Mouse (Mus musculus) T-helper 17 cell (primary cell): ENCODE measurements around the gene Ndufb8.

Experiments used
- in situ Hi-C, 2 experiments: fragments of 300-600 bp; cut with MboI, MseI; formaldehyde crosslinking; loops; 1 replicate in 1 of 2; 2 replicates in 1 of 2; pipeline ENCODE4 v1.15.1; 2025; ENCODE audit warnings: high pct_unique_total_duplicates in 2 of 2

The Ndufb8 gene

GRCm38 (mm10) chr19:44554861-44555590, at the start of gene Ndufb8:
Gene Ndufb8 (minus strand): TSS chr19:44555440.
- in situ Hi-C loops = loop anchor here in 1 of 2 experiments (25.0 kb wide), 1 partner anchor 1043 kb away; the partner anchor contains the start of gene Got1

DNA sequence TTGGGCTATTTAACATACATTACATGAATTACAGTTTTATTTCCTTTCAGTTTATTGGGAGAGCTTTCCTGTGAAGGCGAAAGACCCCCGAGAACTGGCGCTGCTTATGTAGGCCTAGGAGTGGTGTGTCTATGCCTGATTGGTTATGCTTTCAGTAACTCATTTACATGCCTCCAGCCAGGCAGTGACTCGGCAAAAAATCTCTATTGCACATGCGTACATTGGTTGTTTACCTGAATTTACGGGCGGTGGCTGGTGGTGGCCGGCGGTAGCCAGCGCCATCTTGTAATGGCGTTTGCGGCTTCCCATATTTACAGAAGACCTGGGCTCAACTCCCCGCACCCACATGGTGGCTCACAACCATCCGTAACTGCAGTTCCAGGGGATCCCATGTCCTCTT, 38.9 kb upstream of the Ndufb8 start:
- in situ Hi-C loops = loop anchor here in 1 of 2 experiments (25.0 kb wide), 1 partner anchor 168 kb away; the partner anchor contains the start of gene Pax2

DNA sequence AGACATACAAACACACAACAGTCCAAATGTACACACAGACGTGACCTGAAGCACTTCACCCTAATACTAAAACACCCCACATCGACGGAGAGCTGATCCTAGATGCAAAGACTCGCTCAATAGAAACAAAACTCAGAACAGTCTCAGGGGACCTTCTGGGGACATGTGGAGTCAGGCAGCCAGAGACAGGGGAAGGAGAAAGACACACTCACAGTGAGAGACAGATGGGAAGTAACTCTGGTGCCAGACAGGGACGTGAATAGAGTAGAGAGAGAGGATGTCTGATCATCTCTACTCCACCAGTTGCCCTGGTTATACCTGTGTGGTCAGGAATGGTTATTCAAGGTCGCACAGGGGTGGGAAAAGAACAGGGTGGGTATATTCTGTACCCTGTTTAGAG, 36.4 kb upstream of the Ndufb8 start:
- in situ Hi-C loops = loop anchor here in 1 of 2 experiments (25.0 kb wide), 1 partner anchor 171 kb away; the partner anchor contains the start of gene Pax2

DNA sequence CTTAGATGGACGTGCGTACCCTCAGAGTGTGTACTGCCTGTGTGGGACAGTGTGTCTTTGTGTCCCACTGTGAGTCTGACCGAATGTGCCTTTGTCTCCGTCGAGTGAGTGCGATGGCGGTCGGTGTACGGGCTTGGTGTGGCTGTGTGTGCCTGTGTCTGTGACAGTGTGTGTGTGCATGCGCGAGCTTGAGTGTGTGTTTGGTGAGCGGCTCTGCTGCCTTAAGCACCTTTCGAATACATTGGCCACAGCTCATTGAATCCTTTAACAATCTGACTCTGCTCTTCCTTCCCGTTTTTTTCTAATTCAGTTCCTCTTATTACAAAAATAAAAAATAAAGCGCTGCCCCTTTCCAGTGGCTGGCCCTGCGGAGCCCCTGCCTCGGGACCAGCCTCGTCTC, 35.8 kb upstream of the Ndufb8 start:
- in situ Hi-C loops = loop anchor here in 1 of 2 experiments (25.0 kb wide), 1 partner anchor 171 kb away; the partner anchor contains the start of gene Pax2

GRCm38 (mm10) chr19:44589591-44590223, 34.5 kb upstream of the Ndufb8 start:
- in situ Hi-C loops = loop anchor here in 1 of 2 experiments (25.0 kb wide), 1 partner anchor 173 kb away; the partner anchor contains the start of gene Pax2

- in situ Hi-C loops = loop anchor here in 1 of 2 experiments (25.0 kb wide), 1 partner anchor 174 kb away; the partner anchor contains the start of gene Pax2
Measured at GRCm38 (mm10) chr19:44588036-44588435, 32.8 kb upstream of the Ndufb8 start.

- in situ Hi-C loops = loop anchor here (5.0 to 25.0 kb wide), 4 partner anchors 160 to 310 kb away; partner anchors contain the start of gene Pax2 (in 1 of the 2)
Measured at GRCm38 (mm10) chr19:44582638-44583309, 27.5 kb upstream of the Ndufb8 start.

DNA sequence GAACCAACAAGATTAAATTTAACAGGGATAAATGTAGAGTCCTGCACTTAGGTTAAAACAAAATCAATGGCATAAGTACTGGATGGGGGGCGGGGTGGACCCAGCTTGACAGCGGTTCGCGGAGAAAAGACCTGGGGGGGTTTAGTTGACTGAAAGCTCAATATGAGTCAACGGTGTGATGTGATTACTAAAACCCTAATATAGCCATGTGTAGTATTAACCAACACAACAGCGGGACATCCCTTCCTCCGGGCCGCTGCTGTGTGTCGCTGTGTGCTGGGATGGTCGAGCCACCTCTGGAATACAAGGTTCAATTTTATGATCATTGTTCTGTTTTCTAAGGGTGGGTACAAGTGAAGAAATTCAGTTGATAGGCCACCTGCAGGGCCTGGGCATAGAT, 26.9 kb upstream of the Ndufb8 start:
- in situ Hi-C loops = loop anchor here (5.0 to 25.0 kb wide), 4 partner anchors 160 to 310 kb away; partner anchors contain the start of gene Pax2 (in 1 of the 2)

GRCm38 (mm10) chr19:44578038-44578437, 22.8 kb upstream of the Ndufb8 start:
- in situ Hi-C loops = loop anchor here in 1 of 2 experiments (25.0 kb wide), 1 partner anchor 184 kb away; the partner anchor contains the start of gene Pax2

DNA sequence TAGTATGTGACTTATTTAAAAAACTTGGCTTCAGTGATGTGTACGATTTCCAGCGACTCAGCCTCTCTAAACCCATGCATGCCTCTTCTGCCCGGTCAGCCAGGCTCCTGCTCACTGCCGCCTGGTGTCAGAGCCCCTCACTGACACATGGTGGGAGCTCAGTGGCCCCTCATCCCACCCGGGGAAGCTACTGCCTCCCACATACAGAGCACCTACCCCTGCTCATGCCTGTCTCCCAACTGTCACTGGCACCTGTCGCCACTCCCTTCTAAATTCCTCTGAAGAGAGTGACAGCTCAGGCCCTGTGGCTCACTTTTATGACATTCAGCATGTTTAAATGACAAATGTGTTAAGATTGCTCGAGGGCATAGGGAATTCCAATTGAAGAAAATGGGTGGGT, 21.0 kb upstream of the Ndufb8 start:
- in situ Hi-C loops = loop anchor here in 1 of 2 experiments (25.0 kb wide), 1 partner anchor 186 kb away; the partner anchor contains the start of gene Pax2

- in situ Hi-C loops = loop anchor here in 1 of 2 experiments (25.0 kb wide), 1 partner anchor 1055 kb away; the partner anchor contains the start of gene Got1
Measured at GRCm38 (mm10) chr19:44567763-44568162, 12.5 kb upstream of the Ndufb8 start.

GRCm38 (mm10) chr19:44564006-44564405, 8.8 kb upstream of the Ndufb8 start:
- in situ Hi-C loops = loop anchor here in 1 of 2 experiments (25.0 kb wide), 1 partner anchor 1052 kb away; the partner anchor contains the start of gene Got1

- in situ Hi-C loops = loop anchor here in 1 of 2 experiments (25.0 kb wide), 1 partner anchor 1050 kb away; the partner anchor contains the start of gene Got1
Measured at GRCm38 (mm10) chr19:44562652-44563206, 7.5 kb upstream of the Ndufb8 start, which contains the start of gene Hif1an. Gene Hif1an (plus strand): TSS chr19:44562850.

- in situ Hi-C loops = loop anchor here in 1 of 2 experiments (25.0 kb wide), 1 partner anchor 1042 kb away; the partner anchor contains the start of gene Got1
Measured at GRCm38 (mm10) chr19:44554490-44554860, 765 bp downstream of the Ndufb8 start.

- in situ Hi-C loops = loop anchor here in 1 of 2 experiments (25.0 kb wide), 1 partner anchor 1041 kb away; the partner anchor contains the start of gene Got1
Measured at GRCm38 (mm10) chr19:44553286-44553685, 2.0 kb downstream of the Ndufb8 start.

GRCm38 (mm10) chr19:44552731-44553130, 2.5 kb downstream of the Ndufb8 start, which contains the start of gene Gm20538:
Gene Gm20538 (minus strand): TSS chr19:44552831.
- in situ Hi-C loops = loop anchor here in 1 of 2 experiments (25.0 kb wide), 1 partner anchor 1040 kb away; the partner anchor contains the start of gene Got1

DNA sequence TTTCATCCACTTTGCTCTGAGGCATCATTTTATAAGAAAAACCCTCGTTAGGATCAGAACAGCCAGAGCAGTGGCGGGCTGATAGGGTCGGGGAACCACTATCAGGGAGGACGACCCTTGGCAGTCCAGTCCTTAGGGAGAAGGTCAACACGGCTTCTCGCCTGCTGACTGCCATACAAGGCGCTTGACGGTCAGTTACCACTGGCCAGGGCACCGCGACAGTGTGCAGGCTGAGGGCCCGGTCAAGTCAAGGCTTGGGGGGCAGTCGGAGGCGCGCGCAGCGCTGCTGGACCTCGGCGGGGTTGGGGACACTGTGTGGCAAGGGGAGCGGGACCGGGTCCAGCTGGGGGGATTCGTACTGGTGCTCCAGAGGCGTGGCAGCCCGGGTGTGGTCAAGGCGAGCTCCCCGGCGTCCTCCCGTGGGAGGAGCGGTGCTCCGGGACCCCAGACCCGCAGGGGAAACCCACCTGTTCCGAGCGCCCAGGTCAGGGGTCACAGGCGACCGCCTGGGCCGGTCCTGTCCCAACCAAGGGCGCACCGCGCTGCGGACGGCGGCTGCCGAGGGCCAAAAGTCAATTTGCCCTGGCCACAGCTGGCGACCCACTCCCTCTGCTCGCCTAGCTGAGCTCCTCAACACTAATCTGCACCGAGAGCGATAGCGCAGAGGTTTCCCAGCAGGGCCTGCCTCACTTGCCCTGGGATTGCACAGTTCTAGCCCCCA, 9.8 kb downstream of the Ndufb8 start, which contains the start of gene Sec31b:
Sec31b (minus strand) TSS at position 544 of the 721 bp plus-strand sequence.
- in situ Hi-C loops = no loop called here

GRCm38 (mm10) chr19:44544775-44545174, 10.5 kb downstream of the Ndufb8 start:
- in situ Hi-C loops = no loop called here

GRCm38 (mm10) chr19:44544372-44544771, 10.9 kb downstream of the Ndufb8 start:
- in situ Hi-C loops = no loop called here
